Mouse (Mus musculus) forebrain, embryonic 11.5 days (tissue): ENCODE data around the gene Smim23. TPM values are rescaled to one million over a fixed set of nuclear protein-coding genes. Genes with fewer than 3 reads are reported as not detected.

ENCODE experiments used
- ATAC-seq: fragments of 200-750 bp; cut with Nextera tagmentation; replicated peaks from 2 replicates; pipeline ENCODE4 v1.8.0; 2017; ENCODE audit warnings: moderate TSS enrichment; ENCODE audit not compliant: low FRiP score
- DNase-seq: peaks from one replicate; pipeline ENCODE4 v3.0.0-alpha.2; 2017; ENCODE audit warnings: low spot score
- H3K27ac ChIP-seq: fragments of 300-500 bp; sonication (generic); 2 replicates; pipeline ENCODE4 v1.5.1; 2014; ENCODE audit warnings: low read depth, low read length
- H3K27me3 ChIP-seq: fragments of 300-500 bp; sonication (generic); 2 replicates; pipeline ENCODE4 v1.6.1; 2014; ENCODE audit warnings: mild to moderate bottlenecking, low read length, mixed read lengths; ENCODE audit not compliant: control insufficient read depth, insufficient read depth
- H3K36me3 ChIP-seq: fragments of 300-500 bp; sonication (generic); 2 replicates; pipeline ENCODE4 v1.6.1; 2014; ENCODE audit warnings: mild to moderate bottlenecking, low read length, moderate library complexity, mixed read lengths; ENCODE audit not compliant: control insufficient read depth, insufficient read depth
- H3K4me1 ChIP-seq: fragments of 300-500 bp; sonication (generic); replicated peaks from 2 replicates; pipeline ENCODE4 v1.6.1; 2014; ENCODE audit warnings: low read length, mixed read lengths; ENCODE audit not compliant: control insufficient read depth, insufficient read depth
- H3K4me2 ChIP-seq: fragments of 300-500 bp; sonication (generic); 2 replicates; pipeline ENCODE4 v1.6.1; 2014; ENCODE audit warnings: low read depth, mild to moderate bottlenecking, low read length, moderate library complexity, mixed read lengths; ENCODE audit not compliant: severe bottlenecking
- H3K4me3 ChIP-seq: fragments of 300-500 bp; sonication (generic); 2 replicates; pipeline ENCODE4 v1.5.1; 2014; ENCODE audit warnings: low read depth, low read length
- H3K9ac ChIP-seq: fragments of 300-500 bp; sonication (generic); 2 replicates; pipeline ENCODE4 v1.6.1; 2014; ENCODE audit warnings: low read length
- H3K9me3 ChIP-seq: fragments of 300-500 bp; sonication (generic); 2 replicates; pipeline ENCODE4 v1.6.1; 2016; ENCODE audit warnings: low read length, mixed read lengths; ENCODE audit not compliant: control insufficient read depth
- WGBS: fragments of 180-500 bp; shearing (Covaris S2); extraction: QIAGEN DNeasy Blood & Tissue Kit; methylation state at CpG from one replicate; pipeline ENCODE4 v1.1.7; 2014; 5-methylcytosine and 5-hydroxymethylcytosine counted together
- polyA plus RNA-seq: library from polyadenylated mRNA; unstranded; fragments of >200 nt; fragmentation: Nextera tagmentation; extraction: Ambion mirVana; gene quantifications from 2 replicates; pipeline ENCODE4 v1.2.1, GENCODE M21; 2014

Smim23 gene
- polyA plus RNA-seq, 1 experiment from 2014 or later = not detected

GRCm38 (mm10) chr11:32834367-32834918 is 10.0 kb upstream of the Smim23 start:
- Histone ChIP-seq H3K36me3 (no peaks in the 10 kb centered on the region), H3K27me3 (no peaks in the 10 kb centered on the region), H3K4me2 (no peak overlapping the region), H3K9ac (no peak overlapping the region), H3K9me3 (no peaks in the 10 kb centered on the region), H3K27ac (no peak overlapping the region), H3K4me1 (no peaks in the 10 kb centered on the region), H3K4me3 (no peak overlapping the region)
- ATAC-seq = no peak
- WGBS = 40% methylated on average over 13 of the region's 13 CpGs
- no peak for DNase-seq

- H3K4me2 ChIP-seq = no peak overlapping the region
- DNase-seq (no peak), ATAC-seq (no peak)
- no peaks in the 10 kb centered on the region for H3K9me3 ChIP-seq
- H3K27ac ChIP-seq = no peak overlapping the region
- H3K4me1 ChIP-seq = no peaks in the 10 kb centered on the region
- H3K9ac ChIP-seq = no peak overlapping the region
- no peaks in the 10 kb centered on the region for H3K36me3 ChIP-seq
- no peak overlapping the region for H3K4me3 ChIP-seq
- H3K27me3 ChIP-seq = no peaks in the 10 kb centered on the region
- WGBS = 95% methylated on average over 12 of the region's 12 CpGs
Measured at GRCm38 (mm10) chr11:32817566-32817965, 6.8 kb downstream of the Smim23 start.

DNA sequence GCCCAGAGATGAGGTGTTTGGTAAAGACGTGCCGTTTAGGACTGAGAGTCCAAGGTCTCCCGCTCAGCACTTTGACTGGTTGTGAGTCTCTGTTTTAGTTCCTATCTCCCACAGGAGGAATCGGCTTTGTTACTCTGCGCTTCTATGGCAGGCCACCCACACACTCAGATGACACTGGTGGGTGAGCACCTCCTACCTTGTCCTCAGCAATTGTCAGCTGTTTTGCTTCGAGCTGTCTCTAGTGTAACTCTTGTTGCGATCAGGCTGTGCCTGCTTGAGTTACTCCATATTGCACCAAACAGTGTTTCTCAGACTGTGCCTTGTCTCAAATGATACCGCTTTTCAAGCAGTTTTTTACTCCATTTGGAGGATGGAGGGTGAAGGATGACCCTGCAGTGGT is 10.1 kb downstream of the Smim23 start:
- no peaks in the 10 kb centered on the region for H3K36me3 ChIP-seq
- WGBS = 89% methylated on average over 8 of the region's 8 CpGs
- no peaks in the 10 kb centered on the region; the same call in 1 of the 2 replicates for H3K4me1 ChIP-seq
- no peaks in the 10 kb centered on the region for H3K9me3 ChIP-seq
- ATAC-seq = no peak
- H3K9ac ChIP-seq = no peak overlapping the region
- no peak overlapping the region for H3K4me3 ChIP-seq
- H3K27ac ChIP-seq = no peak overlapping the region
- H3K4me2 ChIP-seq = no peak overlapping the region
- H3K27me3 ChIP-seq = no peaks in the 10 kb centered on the region
- no peak for DNase-seq

- no peak for ATAC-seq
- 76% methylated on average over 1 of the region's 1 CpGs for WGBS
Measured at GRCm38 (mm10) chr11:32809091-32809490, 15.3 kb downstream of the Smim23 start.

GRCm38 (mm10) chr11:32805958-32806357 is 18.4 kb downstream of the Smim23 start:
- ATAC-seq (peak; percentile 73), DNase-seq (peak; percentile 72)
- Histone ChIP-seq H3K9me3 (no peaks in the 10 kb centered on the region), H3K36me3 (no peaks in the 10 kb centered on the region), H3K27ac (no peak overlapping the region), H3K4me2 (no peak overlapping the region), H3K4me3 (no peak overlapping the region), H3K9ac (no peak overlapping the region), H3K4me1 (no peaks in the 10 kb centered on the region; the same call in 1 of the 2 replicates), H3K27me3 (no peaks in the 10 kb centered on the region)
- WGBS = 11% methylated on average over 2 of the region's 2 CpGs

More at GRCm38 (mm10) chr11:32809091-32809490, 15.3 kb downstream of the Smim23 start:
- H3K9me3 ChIP-seq = no peaks in the 10 kb centered on the region
- no peak overlapping the region for H3K4me3 ChIP-seq
- H3K36me3 ChIP-seq = no peaks in the 10 kb centered on the region
- DNase-seq = no peak
- no peak overlapping the region for H3K4me2 ChIP-seq
- H3K27ac ChIP-seq = no peak overlapping the region
- no peaks in the 10 kb centered on the region for H3K27me3 ChIP-seq
- H3K9ac ChIP-seq = no peak overlapping the region
- H3K4me1 ChIP-seq = no peaks in the 10 kb centered on the region; the same call in 1 of the 2 replicates

DNA sequence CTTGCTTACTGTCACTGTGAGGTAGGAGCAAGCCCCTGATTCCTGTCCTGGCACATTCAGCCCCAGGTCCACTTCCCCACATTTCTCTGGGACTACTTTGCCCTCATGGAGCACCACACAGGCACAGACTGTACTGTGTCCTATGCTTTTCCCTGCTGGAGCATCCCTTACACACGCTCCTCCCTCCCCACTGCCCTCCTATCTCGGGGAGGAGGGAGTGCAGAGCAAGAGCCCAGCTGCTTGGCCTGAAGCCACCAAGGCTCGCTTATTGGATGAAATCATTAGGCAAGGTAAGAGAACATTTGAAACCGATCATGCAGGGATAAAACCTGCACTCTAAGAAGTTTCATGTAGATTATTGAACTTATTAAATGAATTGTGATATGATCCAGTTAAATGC is 20.7 kb downstream of the Smim23 start:
- Histone ChIP-seq H3K4me2 (no peak overlapping the region), H3K9me3 (no peaks in the 10 kb centered on the region), H3K27me3 (no peaks in the 10 kb centered on the region), H3K36me3 (no peaks in the 10 kb centered on the region), H3K4me1 (no peaks in the 10 kb centered on the region), H3K9ac (no peak overlapping the region), H3K4me3 (no peak overlapping the region), H3K27ac (no peak overlapping the region)
- WGBS = 59% methylated on average over 4 of the region's 4 CpGs
- ATAC-seq (no peak), DNase-seq (no peak)

GRCm38 (mm10) chr11:32801715-32802114 is 22.7 kb downstream of the Smim23 start:
- H3K4me3 ChIP-seq = no peak overlapping the region
- H3K4me2 ChIP-seq = no peak overlapping the region
- no peak overlapping the region for H3K9ac ChIP-seq
- H3K27me3 ChIP-seq = no peaks in the 10 kb centered on the region
- no peaks in the 10 kb centered on the region for H3K4me1 ChIP-seq
- WGBS = 90% methylated on average over 6 of the region's 6 CpGs
- H3K36me3 ChIP-seq = no peaks in the 10 kb centered on the region
- H3K9me3 ChIP-seq = no peaks in the 10 kb centered on the region
- no peak for ATAC-seq
- no peak for DNase-seq
- no peak overlapping the region for H3K27ac ChIP-seq

DNA sequence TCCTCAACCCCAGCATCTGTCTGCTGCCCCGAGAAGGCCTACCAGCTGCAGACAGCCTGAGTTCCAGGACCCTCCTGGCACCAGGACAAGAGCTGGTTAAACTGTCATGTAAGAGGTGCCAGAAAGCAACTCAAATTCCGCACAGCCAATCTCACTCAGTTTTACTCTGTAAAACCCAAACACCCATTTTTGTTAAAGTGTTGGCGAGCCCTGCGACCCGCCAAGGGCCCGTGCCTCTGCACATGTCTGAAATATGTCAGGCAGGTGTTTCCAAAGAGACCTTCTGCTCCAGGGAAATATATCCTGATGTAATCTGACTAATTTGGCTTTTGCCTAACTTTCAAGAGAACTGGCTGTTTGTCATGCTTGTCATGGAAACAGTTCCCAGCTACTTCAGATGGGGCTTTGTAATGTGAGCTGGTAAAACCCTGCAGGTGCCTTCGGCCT is 23.5 kb downstream of the Smim23 start:
- Histone ChIP-seq H3K9me3 (no peaks in the 10 kb centered on the region), H3K36me3 (no peaks in the 10 kb centered on the region), H3K27me3 (no peaks in the 10 kb centered on the region), H3K4me1 (no peaks in the 10 kb centered on the region), H3K27ac (no peak overlapping the region), H3K4me2 (no peak overlapping the region), H3K9ac (no peak overlapping the region), H3K4me3 (no peak overlapping the region)
- DNase-seq = no peak
- no peak for ATAC-seq
- 73% methylated on average over 7 of the region's 7 CpGs for WGBS

GRCm38 (mm10) chr11:32798445-32798844 is 26.0 kb downstream of the Smim23 start:
- ATAC-seq (no peak), DNase-seq (no peak)
- WGBS = 59% methylated on average over 4 of the region's 4 CpGs
- Histone ChIP-seq H3K27ac (no peak overlapping the region), H3K9me3 (no peaks in the 10 kb centered on the region), H3K4me1 (no peaks in the 10 kb centered on the region), H3K36me3 (no peaks in the 10 kb centered on the region), H3K27me3 (no peaks in the 10 kb centered on the region), H3K9ac (no peak overlapping the region), H3K4me2 (no peak overlapping the region), H3K4me3 (no peak overlapping the region)
